Mouse (Mus musculus) CD4-positive, CD25-positive, alpha-beta regulatory T cell, adult 2 months (primary cell): Measurements from ENCODE around the gene Cdkl1.
A peak's percentile ranks its signal among the peaks of the same experiment; 100 is the strongest.

Source experiments
- DNase-seq: peaks from one replicate; pipeline ENCODE4 v3.0.0-alpha.2; 2012; ENCODE audit warnings: low read depth, low spot score

The Cdkl1 gene

GRCm38 (mm10) chr12:69790530-69791505 lies at the start of gene Cdkl1:
Cdkl1 (minus strand) TSS chr12:69791267.
- DNase-seq, result peak; percentile 54

GRCm38 (mm10) chr12:69838376-69838775 lies 47.3 kb upstream of the Cdkl1 start:
- peak; percentile 61 for DNase-seq

GRCm38 (mm10) chr12:69833982-69834604 lies 43.0 kb upstream of the Cdkl1 start:
- DNase-seq, result no peak

GRCm38 (mm10) chr12:69831239-69831910 lies 40.3 kb upstream of the Cdkl1 start:
- no peak for DNase-seq

GRCm38 (mm10) chr12:69828214-69828613 lies 37.1 kb upstream of the Cdkl1 start:
- no peak for DNase-seq

GRCm38 (mm10) chr12:69824881-69825597 lies 34.0 kb upstream of the Cdkl1 start:
- DNase-seq, result peak; percentile 63

- DNase-seq, result no peak
Observed at GRCm38 (mm10) chr12:69814272-69814671, 23.2 kb upstream of the Cdkl1 start.

- DNase-seq, result no peak
Observed at GRCm38 (mm10) chr12:69813596-69813995, 22.5 kb upstream of the Cdkl1 start.

GRCm38 (mm10) chr12:69812986-69813385 lies 21.9 kb upstream of the Cdkl1 start:
- no peak for DNase-seq

- no peak for DNase-seq
Observed at GRCm38 (mm10) chr12:69811976-69812375, 20.9 kb upstream of the Cdkl1 start.

- no peak for DNase-seq
Observed at GRCm38 (mm10) chr12:69809439-69809838, 18.4 kb upstream of the Cdkl1 start.

GRCm38 (mm10) chr12:69807399-69807985 lies 16.4 kb upstream of the Cdkl1 start:
- no peak for DNase-seq

- no peak for DNase-seq
Observed at GRCm38 (mm10) chr12:69805148-69805547, 14.1 kb upstream of the Cdkl1 start.

GRCm38 (mm10) chr12:69804393-69805070 lies 13.5 kb upstream of the Cdkl1 start:
- DNase-seq, result no peak

GRCm38 (mm10) chr12:69803196-69803595 lies 12.1 kb upstream of the Cdkl1 start:
- no peak for DNase-seq

- DNase-seq, result no peak
Observed at GRCm38 (mm10) chr12:69800586-69800985, 9.5 kb upstream of the Cdkl1 start.

GRCm38 (mm10) chr12:69796311-69796710 lies 5.2 kb upstream of the Cdkl1 start:
- DNase-seq, result no peak

- no peak for DNase-seq
Observed at GRCm38 (mm10) chr12:69789766-69790529, 1.1 kb downstream of the Cdkl1 start.

GRCm38 (mm10) chr12:69788380-69788779 lies 2.7 kb downstream of the Cdkl1 start:
- no peak for DNase-seq

- DNase-seq, result no peak
Observed at GRCm38 (mm10) chr12:69785471-69785870, 5.6 kb downstream of the Cdkl1 start.
